Mouse (Mus musculus) T-helper 17 cell (primary cell): ENCODE data around the gene H2-T22.
"Not testable (repeated sequence)": the region's sequence is repeated elsewhere in the genome, so short reads cannot be mapped to it uniquely, and the experiment has no call there.

Source experiments
- in situ Hi-C, 2 experiments: fragments of 300-600 bp; cut with MboI, MseI; formaldehyde crosslinking; loops; 1 replicate in 1 of 2; 2 replicates in 1 of 2; pipeline ENCODE4 v1.15.1; 2025; ENCODE audit warnings: high pct_unique_total_duplicates in 2 of 2

Gene H2-T22

DNA sequence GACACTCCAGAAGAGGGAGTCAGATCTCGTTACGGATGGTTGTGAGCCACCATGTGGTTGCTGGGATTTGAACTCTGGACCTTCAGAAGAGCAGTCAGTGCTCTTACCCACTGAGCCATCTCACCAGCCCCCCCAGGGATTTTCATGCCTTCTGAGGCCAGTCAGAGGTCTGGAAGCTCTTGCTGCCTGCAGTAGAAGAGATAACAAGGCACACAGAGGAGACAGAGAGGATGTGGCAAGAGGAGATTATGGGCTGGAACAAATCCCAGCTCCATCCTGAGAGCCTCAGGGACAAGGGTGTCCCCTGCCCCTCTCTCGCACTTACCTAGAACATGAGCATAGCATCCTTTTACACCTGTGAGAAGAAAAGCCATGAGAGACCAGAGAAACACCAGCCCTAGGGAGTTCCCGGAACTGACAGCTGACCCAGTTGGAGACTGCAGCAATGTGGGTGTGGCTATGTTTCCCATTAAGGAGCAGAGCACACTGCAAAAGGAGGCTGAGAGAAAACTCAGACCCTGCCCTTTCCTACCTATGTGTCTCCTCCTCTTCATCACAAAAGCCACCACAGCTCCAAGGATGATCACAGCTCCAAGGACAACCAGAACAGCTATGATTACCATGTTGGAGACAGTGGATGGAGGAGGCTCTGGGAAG lies 12.4 kb downstream of the H2-T22 start:
- in situ Hi-C loops = loop anchor here (5.0 kb wide), 2 partner anchors 33 to 82 kb away; no protein-coding TSS in a partner anchor

DNA sequence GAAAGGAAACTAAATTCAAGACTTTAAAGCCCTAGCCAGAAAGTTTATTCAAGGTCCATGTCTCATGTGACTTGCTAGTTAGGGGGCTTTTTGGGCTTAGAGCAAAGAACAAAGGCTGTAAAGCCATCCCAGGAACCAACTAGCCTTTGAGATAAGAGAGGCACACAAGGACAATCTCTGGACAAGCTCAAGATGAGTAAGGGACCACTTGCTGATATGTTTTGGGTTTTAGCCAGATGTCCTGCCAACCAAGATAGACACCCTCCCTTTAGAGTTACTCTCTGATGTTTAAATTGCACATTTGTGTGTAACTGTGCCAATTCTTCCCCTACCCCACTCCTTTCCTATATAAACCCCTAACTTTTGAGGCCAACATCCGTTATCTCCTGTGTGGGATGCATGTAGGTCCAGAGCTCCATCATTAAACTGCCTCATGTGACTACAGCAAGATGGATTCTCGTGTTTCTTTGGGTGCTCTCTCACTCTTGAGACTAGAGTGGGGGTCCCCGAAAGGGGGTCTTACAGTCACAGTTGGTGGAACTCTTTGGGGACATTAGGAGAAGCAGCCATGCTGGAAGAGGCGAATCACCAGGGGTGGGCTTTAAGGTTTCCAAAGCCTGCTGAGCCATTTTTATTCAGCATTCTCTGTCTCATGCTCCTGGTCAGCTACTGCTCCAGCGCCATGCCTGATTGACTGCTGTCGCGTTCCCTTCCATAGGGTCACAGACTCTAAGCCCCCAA lies 13.5 kb downstream of the H2-T22 start:
- in situ Hi-C loops = loop anchor here in 1 of 2 experiments (10.0 kb wide), 1 partner anchor 1246 kb away; the partner anchor contains the start of gene H2-M3

DNA sequence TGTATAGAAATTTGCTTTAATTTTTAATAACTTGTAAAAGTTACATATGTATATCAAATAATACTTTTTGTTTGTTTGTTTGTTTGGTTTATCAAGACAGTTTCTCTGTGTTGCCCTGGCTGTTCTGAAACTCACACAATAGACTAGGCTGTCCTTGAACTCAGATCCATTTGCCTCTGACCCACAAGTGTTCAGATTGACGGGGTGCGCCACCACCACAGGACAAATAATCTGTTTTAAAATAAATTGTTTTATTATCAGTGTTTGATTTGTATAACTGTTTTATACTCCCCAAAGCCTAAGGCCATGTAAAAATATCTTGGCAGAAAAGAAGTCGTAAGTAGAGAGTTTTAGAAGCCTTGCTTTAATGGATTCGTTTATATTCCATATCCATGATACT lies 14.9 kb downstream of the H2-T22 start:
- in situ Hi-C loops = loop anchor here in 1 of 2 experiments (10.0 kb wide), 1 partner anchor 1247 kb away; the partner anchor contains the start of gene H2-M3

DNA sequence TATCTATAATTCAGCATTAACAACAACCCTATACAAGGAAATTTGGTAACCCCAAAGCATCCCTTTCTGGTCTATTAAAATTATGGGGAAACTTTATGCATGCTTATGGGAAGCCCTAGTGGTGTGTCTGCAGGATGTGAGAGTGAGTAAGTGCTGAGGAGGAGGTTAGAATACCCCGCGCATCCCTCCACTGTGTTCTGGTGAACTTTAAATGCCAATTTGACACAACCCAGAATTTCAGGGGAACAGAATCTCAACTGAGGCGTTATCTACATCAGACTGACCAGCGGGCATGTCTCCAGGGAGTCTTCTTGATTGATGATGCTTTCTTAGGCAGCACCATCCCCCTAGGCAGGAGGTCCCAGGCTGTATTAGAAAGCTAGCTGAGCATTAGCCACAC lies 16.6 kb downstream of the H2-T22 start:
- in situ Hi-C loops = loop anchor here in 1 of 2 experiments (10.0 kb wide), 1 partner anchor 1249 kb away; the partner anchor contains the start of gene H2-M3

DNA sequence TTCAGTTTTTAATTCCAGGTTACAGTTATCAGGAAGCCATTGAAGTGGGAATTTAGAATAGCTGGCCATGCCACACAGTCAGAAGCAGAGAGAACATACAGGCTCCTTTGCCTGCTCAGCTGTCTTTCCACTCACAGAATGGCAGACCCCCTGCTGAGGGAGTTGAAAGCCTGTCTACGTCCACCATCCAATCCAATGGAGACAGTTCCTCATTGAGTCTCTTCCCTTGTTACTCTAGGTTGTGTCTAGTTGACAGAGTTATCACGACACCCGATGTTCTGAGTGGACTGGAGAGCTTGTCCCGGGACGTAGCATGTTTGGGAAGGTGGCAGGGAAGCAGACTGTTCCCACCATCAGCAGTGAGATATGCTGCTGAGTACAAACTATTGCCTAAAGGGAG lies 17.4 kb downstream of the H2-T22 start:
- in situ Hi-C loops = loop anchor here in 1 of 2 experiments (10.0 kb wide), 1 partner anchor 1250 kb away; the partner anchor contains the start of gene H2-M3

DNA sequence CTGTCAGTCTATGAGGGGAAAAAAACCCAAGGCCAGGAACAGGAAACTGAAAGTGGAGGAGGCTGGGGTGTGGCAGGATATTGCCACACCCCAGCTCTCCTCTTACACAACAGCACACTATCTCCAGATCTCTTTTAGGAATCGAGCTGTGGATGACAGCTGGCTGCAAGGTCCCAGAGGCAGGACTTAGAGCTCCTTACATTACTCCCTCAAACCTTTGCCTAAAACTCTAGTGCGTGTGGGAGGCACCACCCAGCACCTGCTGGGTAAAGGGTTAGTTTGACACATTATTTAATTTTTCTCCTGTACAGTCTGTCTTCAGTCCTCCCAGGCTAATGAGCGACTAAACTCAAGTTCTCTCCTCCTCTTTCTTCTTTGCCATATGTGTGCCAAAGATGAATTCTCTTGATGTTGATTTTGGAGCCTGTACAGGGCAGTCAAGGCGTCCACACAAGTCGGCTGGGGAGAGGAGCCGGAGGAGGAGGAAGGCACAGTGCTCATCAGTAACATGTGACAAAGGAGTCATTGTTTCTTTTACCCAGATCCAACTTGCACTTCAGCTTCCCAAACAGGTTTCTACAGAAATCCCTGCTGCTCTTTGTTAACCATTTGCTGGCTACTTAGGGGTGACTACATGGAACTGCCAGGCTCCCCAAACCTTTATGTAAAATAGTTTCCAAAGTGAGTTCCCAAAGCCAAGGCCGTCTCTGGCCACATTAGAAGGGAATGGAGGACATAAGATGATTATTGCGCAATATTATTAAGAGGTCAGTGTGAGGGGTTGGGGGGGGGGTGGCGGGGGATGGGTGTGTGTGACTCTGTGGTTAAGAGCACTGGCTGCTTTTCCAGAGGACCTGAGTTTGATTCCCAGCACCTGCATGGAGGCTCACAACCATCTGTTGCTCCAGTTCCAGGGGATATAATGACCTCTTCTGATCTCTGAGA lies 18.6 kb downstream of the H2-T22 start:
- in situ Hi-C loops = loop anchor here in 1 of 2 experiments (10.0 kb wide), 1 partner anchor 1251 kb away; the partner anchor contains the start of gene H2-M3

DNA sequence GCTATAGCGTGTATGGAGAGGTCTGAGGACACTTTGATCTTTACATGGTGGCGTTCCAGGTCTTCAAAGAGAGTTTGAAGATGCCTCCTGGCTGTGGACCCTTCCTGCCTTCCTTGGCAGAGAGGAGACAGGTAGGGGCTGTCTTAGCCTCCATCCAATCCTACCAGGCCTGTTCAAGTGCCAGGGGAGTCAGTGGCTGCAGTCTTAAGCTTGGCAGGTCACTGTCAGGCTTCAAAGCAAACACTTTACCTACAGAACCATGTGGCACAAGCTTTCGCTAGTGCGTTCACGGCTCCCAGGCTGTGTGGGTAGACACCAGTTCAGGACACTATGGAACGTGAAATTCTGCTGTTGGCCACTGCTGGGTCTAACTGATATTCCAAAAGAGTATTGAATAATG lies 19.6 kb downstream of the H2-T22 start:
- in situ Hi-C loops = loop anchor here in 1 of 2 experiments (10.0 kb wide), 1 partner anchor 1252 kb away; the partner anchor contains the start of gene H2-M3

DNA sequence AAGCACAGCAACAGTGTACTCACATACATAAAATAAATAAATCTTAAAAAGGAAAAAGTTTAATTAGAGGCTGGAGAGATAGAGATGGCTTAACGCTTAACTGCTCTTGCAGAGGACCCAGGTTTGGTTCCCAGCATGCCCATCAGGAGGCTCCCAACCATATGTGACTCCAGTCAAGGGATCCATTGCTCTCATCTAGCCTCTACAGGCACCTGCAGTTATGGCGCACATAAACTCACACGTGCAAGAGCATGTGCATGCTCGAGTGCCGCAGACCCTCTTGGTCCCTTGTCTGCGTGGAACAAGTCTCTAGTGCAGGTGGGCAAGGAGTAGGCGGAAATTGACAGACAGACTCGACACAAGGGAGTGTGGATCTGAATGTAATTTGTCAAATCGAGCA lies 20.4 kb downstream of the H2-T22 start:
- in situ Hi-C loops = loop anchor here in 1 of 2 experiments (10.0 kb wide), 1 partner anchor 1253 kb away; the partner anchor contains the start of gene H2-M3

DNA sequence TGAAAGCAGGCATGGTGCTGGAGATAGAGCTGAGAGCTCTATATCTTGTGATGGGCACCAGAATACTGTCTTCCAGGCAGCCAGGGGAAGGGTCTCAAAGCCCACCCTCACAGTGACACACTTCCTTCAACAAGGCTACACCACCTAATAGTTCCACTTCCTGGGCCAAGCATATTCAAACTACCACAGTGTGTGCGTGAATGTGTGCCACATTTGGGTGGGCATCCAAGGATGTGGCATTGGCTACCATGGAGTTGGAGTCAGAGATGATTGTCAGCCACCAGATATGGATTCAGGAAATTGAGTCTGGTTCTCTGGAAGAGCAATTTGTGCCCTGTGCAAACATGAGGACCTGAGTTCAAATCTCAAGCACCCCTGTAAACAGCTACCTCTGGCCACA lies 21.2 kb downstream of the H2-T22 start:
- in situ Hi-C loops = loop anchor here in 1 of 2 experiments (10.0 kb wide), 1 partner anchor 1253 kb away; the partner anchor contains the start of gene H2-M3

DNA sequence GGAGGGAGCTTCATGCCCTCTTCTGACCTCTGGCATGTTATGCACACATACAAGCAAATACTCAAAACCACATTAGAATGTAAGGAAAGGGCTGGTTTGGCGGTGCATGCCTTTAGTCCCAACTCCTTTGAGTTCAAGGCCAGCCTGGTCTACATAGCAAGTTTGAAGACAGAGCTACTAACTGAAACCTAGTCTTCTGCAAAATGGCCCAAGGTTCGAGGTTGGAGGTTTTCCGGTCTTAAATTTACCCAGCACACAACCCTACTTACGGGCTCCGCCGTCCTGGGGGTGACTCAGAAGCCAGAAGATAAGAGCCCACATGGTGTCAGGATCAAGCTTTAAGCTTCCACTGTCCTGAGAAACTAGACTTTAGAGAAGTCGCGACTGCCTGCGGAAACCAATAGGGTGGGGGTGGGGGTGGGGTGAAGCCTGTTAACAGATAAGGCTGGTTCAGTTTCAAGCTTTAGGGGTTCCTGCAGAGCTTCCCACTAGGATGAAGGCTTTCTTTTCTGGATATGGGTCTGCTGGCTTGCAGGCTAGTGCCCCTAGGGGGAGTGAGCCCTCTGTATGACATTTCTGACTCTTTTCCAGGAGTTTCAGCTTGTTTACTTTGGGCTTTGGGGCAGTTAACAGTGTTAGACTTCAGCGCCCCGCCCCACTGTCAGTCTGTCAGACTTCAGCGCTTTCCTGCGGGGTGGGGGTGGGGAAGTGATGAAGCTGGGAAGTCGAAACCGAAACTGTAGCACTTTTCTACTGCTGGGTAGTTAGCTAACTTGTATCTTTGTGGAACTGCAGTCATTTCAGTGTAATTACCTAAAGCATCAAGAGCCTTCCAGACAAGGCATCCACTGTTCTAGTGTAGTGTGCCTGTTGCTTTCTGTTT lies 22.1 kb downstream of the H2-T22 start, which contains the start of gene H2-T24:
TSS of gene H2-T24 (minus strand) at position 370 of the 883 bp plus-strand sequence.
- in situ Hi-C loops = loop anchor here in 1 of 2 experiments (10.0 kb wide), 1 partner anchor 1254 kb away; the partner anchor contains the start of gene H2-M3

DNA sequence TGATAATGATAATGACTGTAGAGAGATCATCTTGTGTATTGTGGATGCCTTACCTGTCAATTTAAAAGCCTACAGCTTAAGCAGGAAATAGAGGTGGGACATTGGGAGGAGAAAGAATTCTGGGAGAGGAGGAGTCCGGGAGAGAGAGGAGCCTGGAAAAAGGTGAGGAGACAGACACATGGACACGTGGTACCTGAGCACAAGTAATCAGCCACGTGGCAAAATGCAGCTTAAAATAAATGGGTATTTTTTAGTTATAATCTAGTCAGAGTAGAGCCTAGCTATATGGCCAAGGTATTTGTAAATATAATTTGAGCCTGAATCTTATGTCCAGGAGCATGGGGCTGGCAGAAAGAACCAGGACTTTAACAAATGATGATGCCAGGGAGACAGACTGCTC lies 23.0 kb downstream of the H2-T22 start:
- in situ Hi-C loops = no loop called here

DNA sequence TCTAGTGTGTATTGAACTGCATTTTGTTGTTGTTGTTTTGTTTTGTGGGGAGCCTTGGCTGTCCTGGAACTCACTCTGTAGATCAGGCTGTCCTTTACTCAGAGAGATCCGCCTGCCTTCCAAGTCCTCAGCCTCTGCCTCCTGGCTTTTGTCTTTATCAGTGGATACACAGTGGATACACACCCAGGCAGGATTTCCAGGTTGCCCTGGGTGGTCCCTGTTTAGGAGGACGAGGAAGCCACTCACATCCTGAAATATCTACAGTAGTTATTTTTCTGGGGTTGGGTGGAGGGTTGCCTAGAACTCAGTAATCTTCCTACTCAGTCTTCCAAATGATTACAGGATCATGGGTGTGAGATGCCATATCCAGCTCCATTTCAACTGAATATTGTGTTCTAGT lies 23.6 kb downstream of the H2-T22 start:
- in situ Hi-C loops = no loop called here

DNA sequence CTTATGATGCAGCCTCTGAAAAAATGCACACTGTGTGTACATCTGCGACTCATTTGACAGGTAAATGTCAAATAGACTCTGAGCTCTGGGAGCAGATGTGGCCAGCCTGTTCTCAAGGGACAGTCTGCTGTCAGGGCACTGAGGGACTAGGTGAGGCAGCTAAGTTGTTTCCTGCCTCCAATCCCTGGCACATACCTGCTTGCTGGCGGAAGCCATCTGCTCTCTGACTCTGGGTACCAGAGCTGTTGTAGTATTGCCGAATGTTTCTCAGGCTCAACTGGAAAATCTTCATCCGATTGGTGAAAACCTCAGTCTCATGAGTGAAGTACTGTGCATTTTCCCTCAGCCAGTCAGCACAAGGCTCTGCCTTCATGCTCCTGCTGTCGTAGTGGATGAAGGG lies 25.5 kb downstream of the H2-T22 start:
- in situ Hi-C loops = no loop called here

DNA sequence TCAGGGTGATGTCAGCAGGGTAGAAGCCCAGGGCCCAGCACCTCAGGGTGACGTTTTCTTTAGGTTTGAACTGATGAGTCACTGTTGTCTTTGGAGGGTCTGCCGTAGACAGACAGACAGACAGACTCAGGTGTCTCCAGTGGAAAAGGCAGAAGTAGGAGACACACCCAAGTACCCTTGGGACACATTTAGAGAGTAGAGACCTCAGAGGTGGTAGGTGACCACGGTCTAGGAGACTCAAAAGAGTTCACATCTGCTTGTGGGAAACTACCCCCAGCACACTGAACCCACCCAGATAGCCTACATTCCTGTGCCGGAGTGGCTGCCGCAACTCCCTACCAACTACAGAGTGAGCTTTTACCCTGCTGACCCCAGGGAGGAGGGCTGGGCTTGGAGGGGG lies 27.6 kb downstream of the H2-T22 start:
- in situ Hi-C loops = no loop called here

DNA sequence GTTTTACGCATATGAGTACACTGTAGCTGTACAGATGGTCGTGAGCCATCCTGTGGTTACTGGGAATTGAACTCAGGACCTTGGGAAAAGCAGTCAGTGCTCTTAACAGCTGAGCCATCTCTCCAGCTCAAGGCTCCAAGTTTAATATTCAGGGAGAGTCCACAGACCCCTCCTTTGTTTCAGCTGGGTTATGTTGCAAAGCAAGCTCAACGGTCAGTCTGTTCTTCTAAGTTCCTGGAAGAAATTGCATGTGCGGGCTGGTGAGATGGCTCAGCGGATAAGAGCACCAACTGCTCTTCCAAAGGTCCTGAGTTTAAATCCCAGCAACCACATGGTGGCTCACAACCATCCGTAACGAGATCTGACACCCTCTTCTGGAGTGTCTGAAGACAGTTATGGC lies 38.1 kb downstream of the H2-T22 start:
- in situ Hi-C loops = not testable (repeated sequence)

DNA sequence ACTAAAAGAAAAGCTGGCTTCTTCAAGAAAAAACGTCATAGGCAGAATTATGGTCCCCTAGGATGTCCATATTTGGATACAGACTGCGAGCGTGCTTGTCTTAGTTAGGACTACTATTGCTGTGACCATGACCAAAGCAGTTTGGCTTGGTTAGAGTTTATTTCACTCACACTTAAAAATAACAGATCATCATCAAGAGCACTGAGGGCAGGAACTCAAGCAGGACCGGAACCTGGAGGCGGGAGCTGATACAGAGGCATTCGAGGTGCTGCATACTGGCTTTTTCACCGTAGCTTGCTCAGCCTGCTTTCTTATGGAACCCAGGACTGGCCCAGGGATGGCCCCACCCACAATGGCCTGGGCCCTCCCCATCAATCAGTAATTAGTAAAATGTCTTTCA lies 39.2 kb downstream of the H2-T22 start:
- in situ Hi-C loops = no loop called here

DNA sequence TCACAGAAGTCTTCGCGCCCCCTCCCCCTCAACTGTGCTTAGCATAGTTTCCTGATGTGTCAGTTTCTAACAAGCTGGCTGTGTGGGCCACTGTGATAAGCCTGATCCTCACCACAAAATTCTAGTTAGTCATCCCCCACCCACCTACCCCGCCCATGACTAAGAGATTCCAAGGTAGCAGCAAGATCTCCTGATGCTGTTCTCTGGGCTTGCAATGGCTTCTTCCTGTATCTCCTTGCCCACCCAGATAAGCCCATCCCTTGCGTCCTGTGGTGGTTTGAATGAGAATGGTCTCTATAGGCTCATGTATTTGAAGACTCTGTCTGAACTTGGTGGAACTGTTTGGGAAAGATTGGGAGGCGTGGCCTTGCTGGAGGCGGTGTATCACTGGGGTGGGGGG lies 40.6 kb downstream of the H2-T22 start:
- in situ Hi-C loops = no loop called here

DNA sequence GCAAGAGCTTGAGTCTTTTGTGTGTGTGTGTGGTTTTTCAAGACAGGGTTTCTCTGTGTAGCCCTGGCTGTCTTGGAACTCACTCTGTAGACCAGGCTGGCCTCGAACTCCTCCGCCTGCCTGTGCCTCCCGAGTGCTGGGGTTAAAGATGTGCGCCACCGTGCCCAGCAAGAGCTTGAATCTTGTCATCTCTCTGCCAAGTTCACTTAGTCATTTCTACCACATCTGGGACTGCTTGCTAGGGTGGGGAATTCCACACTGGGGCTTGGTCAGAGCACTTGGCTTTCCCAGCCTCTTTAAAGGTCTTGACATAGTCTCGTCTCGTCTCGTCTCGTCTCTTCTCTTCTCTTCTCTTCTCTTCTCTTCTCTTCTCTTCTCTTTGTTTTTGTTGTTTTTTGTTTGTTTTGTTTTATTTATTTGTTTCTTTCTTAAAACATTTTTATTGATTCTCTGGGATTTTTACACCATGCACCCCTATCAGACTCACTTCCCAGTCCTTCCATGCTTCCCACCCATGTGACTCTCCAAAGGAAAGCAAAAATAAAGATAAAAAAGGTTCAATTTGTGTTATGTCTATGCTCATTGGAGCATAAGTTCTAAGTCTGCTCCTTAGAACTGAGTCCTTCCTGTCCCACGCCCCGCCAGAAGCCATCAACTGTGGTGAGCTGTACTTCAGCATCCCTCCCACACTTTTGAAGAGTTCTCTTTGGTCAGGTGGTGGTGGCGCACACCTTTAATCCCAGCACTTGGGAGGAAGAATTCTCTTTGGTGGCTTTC lies 41.2 kb downstream of the H2-T22 start:
- in situ Hi-C loops = no loop called here

DNA sequence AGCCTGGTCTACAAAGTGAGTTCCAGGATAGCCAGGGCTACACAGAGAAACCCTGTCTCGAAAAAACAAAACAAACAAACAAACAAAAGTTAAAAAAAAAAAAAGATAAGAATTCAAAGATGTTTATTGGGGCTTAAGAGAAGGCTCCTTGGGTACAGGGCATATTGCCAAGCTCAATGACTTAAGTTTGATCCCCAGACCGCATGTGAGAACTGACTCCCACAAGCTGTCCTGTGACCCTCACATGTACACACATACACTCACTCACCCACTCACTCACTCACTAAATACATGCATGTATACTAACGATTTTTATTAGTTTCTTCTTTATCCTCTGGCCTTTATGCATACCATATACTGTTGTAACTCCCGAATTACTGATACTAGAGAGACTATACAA lies 42.2 kb downstream of the H2-T22 start:
- in situ Hi-C loops = no loop called here
